Mouse (Mus musculus) MN1 (cell line): Measurements from ENCODE around the gene Cdc20b.

Source experiments
- DNase-seq: peaks from one replicate; pipeline ENCODE4 v3.0.0-alpha.2; 2016; ENCODE audit warnings: low spot score

Cdc20b gene

GRCm38 (mm10) chr13:113100879-113101278, 66.0 kb downstream of the Cdc20b start, which contains the start of gene Gzma:
Gzma (minus strand) TSS chr13:113100981.
- DNase-seq: no peak

- DNase-seq: no peak
These were observed 66.9 kb downstream of the Cdc20b start for GRCm38 (mm10) chr13:113101804-113102203.

GRCm38 (mm10) chr13:113104759-113105158, 69.8 kb downstream of the Cdc20b start:
- no peak for DNase-seq

GRCm38 (mm10) chr13:113118977-113119376, 84.1 kb downstream of the Cdc20b start:
- DNase-seq: no peak

- no peak for DNase-seq
These were observed 85.7 kb downstream of the Cdc20b start for GRCm38 (mm10) chr13:113120324-113121237.

GRCm38 (mm10) chr13:113121326-113121725, 86.4 kb downstream of the Cdc20b start:
- DNase-seq: no peak

GRCm38 (mm10) chr13:113129974-113130373, 95.1 kb downstream of the Cdc20b start:
- DNase-seq: no peak

- no peak for DNase-seq
These were observed 104.7 kb downstream of the Cdc20b start for GRCm38 (mm10) chr13:113139597-113139996.
